Mouse (Mus musculus): ENCODE data around the gene Scgn.

The Scgn gene

GRCm38 (mm10) chr13:23913791-23914306, 77.2 kb downstream of the Scgn start:
- TF ChIP-seq POU5F1 (IDR thresholded peaks at IDR 0.05; ENCODE audit: borderline replicate concordance, low read length) (no peak), NANOG (IDR thresholded peaks at IDR 0.05; ENCODE audit: borderline replicate concordance, low read length) (no peak), CTCF (conservative IDR thresholded peaks at IDR 0.05; ENCODE audit: low read length) (no peak)
- Histone ChIP-seq H3K9me3 (ENCODE audit: low read length) (no peaks in the 10 kb centered on the region), H3K27me3 (ENCODE audit: insufficient read depth, low read length) (no peaks in the 10 kb centered on the region), H3K4me1 (replicated peaks; ENCODE audit: low read depth, low read length) (no peaks in the 10 kb centered on the region), H3K36me3 (ENCODE audit: insufficient read depth, low read length) (no peaks in the 10 kb centered on the region), H3K4me3 (replicated peaks; ENCODE audit: low read length) (no peak overlapping the region)

GRCm38 (mm10) chr13:23911335-23911734, 79.7 kb downstream of the Scgn start:
- Histone ChIP-seq H3K4me1 (replicated peaks; ENCODE audit: low read depth, low read length) (no peaks in the 10 kb centered on the region), H3K9me3 (ENCODE audit: low read length) (no peaks in the 10 kb centered on the region), H3K27me3 (ENCODE audit: insufficient read depth, low read length) (no peaks in the 10 kb centered on the region), H3K36me3 (ENCODE audit: insufficient read depth, low read length) (no peaks in the 10 kb centered on the region), H3K4me3 (replicated peaks; ENCODE audit: low read length) (no peak overlapping the region)
- TF ChIP-seq NANOG (IDR thresholded peaks at IDR 0.05; ENCODE audit: borderline replicate concordance, low read length) (no peak), CTCF (conservative IDR thresholded peaks at IDR 0.05; ENCODE audit: low read length) (no peak), POU5F1 (IDR thresholded peaks at IDR 0.05; ENCODE audit: borderline replicate concordance, low read length) (no peak)

- Histone ChIP-seq H3K27me3 (ENCODE audit: insufficient read depth, low read length) (no peaks in the 10 kb centered on the region), H3K4me1 (replicated peaks; ENCODE audit: low read depth, low read length) (no peaks in the 10 kb centered on the region), H3K4me3 (replicated peaks; ENCODE audit: low read length) (no peak overlapping the region), H3K9me3 (ENCODE audit: low read length) (no peaks in the 10 kb centered on the region), H3K36me3 (ENCODE audit: insufficient read depth, low read length) (no peaks in the 10 kb centered on the region)
- TF ChIP-seq POU5F1 (IDR thresholded peaks at IDR 0.05; ENCODE audit: borderline replicate concordance, low read length) (no peak), CTCF (conservative IDR thresholded peaks at IDR 0.05; ENCODE audit: low read length) (no peak), NANOG (IDR thresholded peaks at IDR 0.05; ENCODE audit: borderline replicate concordance, low read length) (no peak)
These were observed 80.9 kb downstream of the Scgn start for GRCm38 (mm10) chr13:23910121-23910520.

- Histone ChIP-seq H3K4me3 (replicated peaks; ENCODE audit: low read length) (no peak overlapping the region), H3K9me3 (ENCODE audit: low read length) (no peaks in the 10 kb centered on the region), H3K36me3 (ENCODE audit: insufficient read depth, low read length) (no peaks in the 10 kb centered on the region), H3K4me1 (replicated peaks; ENCODE audit: low read depth, low read length) (no peaks in the 10 kb centered on the region), H3K27me3 (ENCODE audit: insufficient read depth, low read length) (no peaks in the 10 kb centered on the region)
- TF ChIP-seq NANOG (IDR thresholded peaks at IDR 0.05; ENCODE audit: borderline replicate concordance, low read length), result no peak
- no peak for TF ChIP-seq CTCF (conservative IDR thresholded peaks at IDR 0.05; ENCODE audit: low read length)
- TF ChIP-seq POU5F1 (IDR thresholded peaks at IDR 0.05; ENCODE audit: borderline replicate concordance, low read length), result no peak
These were observed 84.1 kb downstream of the Scgn start for GRCm38 (mm10) chr13:23906906-23907305.
